Mouse (Mus musculus): Measurements from ENCODE around the gene Gm49380. TPM values are rescaled to one million over a fixed set of nuclear protein-coding genes. Genes with fewer than 3 reads are reported as not detected.

The Gm49380 gene
- 0.05 TPM in 1 of 2 replicates, not detected in the other for polyA plus RNA-seq (2015; fragmentation: Nextera tagmentation; extraction: Ambion mirVana)

DNA sequence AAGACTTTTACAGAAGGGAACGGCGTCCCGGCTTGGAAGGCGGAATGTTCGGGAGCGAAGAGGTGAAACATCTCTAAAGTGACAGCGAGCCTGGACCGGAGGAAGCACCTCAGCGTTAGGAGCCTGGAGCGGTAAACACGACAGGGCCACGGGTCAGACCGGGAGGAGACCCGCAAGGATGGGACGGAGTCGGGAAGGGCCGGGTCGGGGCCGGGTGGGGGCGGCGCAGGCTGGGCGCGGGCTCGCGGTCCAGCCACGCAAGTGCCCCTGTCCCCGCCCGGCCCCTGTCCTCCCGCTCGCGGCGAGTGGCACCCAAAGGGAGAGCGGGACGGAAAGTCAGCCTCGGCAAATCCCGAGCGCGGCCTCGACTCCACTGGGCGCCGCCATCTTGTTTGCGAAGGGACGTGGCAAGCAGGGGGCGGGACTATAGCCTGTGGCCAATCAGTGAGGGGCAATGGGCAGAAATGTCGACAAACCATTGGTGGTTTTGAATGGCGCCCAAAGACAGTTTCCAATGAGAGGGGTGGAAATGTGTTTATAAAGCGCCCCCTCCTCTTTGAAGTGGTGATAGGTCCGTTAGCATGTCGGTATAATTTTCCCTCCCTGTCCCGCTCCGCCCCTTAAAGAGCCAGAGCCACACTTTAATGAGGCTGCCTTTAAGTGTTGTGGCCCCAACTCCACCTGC lies at the start of gene Gm49380, which contains the start of gene Rnf26:
Gm49380 (minus strand) TSS at position 396 of the 685 bp plus-strand sequence.
Rnf26 (minus strand) TSS at position 413 of the 685 bp plus-strand sequence.
- peak; percentile 94 for DNase-seq
- WGBS (ENCODE audit: insufficient replicate concordance) = under 1% methylated on average over 51 of the region's 51 CpGs

DNA sequence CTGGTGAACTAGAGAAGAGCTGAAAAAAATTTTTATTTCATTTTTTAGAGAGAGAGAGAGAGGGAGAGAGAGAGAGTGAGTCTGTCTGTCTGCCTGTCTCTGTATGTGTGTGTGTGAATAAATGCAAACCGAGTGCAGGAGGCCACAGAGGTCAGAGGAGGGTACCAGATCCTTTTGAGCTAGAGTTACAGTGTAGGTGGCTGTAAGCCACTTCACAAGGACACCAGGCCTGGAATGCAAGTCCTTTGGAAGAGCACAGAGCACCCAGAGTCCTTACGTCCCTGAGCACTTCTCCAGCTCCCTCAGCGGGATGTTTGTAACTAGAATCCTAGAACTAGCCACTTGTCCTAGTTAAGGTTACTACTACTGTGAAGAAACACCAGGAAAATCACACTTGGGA lies 46.6 kb upstream of the Gm49380 start:
- Histone ChIP-seq H3K36me3 (peaks cover 85% of the 10 kb centered on the region), H3K9me3 (replicated peaks) (no peaks in the 10 kb centered on the region), H3K9ac (no peak overlapping the region), H3K27ac (no peak overlapping the region), H3K4me1 (replicated peaks) (no peaks in the 10 kb centered on the region), H3K4me2 (no peak overlapping the region), H3K4me3 (replicated peaks) (no peak overlapping the region), H3K27me3 (no peaks in the 10 kb centered on the region)
- DNase-seq = no peak
- WGBS (ENCODE audit: insufficient replicate concordance) = 83% methylated on average over 3 of the region's 3 CpGs
- ATAC-seq (ENCODE audit: low read depth) = no peak

More for the DNA sequence above, at the start of gene Gm49380, which contains the start of gene Rnf26:
- H3K36me3 ChIP-seq = peaks cover 23% of the 10 kb centered on the region
- H3K27ac ChIP-seq = peak within 1 kb of the TSS; percentile 81
- H3K9ac ChIP-seq = peak within 1 kb of the TSS; percentile 89
- H3K27me3 ChIP-seq = no peaks in the 10 kb centered on the region
- H3K4me3 ChIP-seq (replicated peaks) = peak within 1 kb of the TSS; percentile 83
- H3K4me1 ChIP-seq (replicated peaks) = peaks cover 49% of the 10 kb centered on the region
- H3K9me3 ChIP-seq (replicated peaks) = no peaks in the 10 kb centered on the region
- peak; percentile 92 for ATAC-seq (ENCODE audit: low read depth)
- H3K4me2 ChIP-seq = peak within 1 kb of the TSS; percentile 72

DNA sequence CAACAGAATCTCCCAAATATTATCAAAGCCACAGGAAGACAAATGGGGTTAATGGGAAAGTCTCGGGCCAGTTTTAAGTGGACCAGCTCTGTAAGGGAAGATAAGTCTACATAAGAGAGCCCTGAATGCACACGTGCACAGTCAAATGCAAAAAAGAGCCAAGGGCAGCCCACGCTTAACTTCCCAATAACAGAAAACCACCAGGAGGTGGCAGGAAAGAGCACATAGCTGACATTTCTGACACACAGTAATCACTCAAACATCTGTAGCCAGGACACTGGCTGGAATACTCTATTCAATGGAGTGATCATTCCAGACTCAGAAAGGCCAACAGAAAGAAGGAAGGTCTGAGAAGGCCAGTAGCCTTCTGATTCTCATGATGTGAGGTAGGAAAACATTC lies 34.0 kb upstream of the Gm49380 start:
- H3K4me1 ChIP-seq (replicated peaks) = no peaks in the 10 kb centered on the region
- WGBS (ENCODE audit: insufficient replicate concordance) = 59% methylated on average over 3 of the region's 3 CpGs
- no peak overlapping the region for H3K4me3 ChIP-seq (replicated peaks)
- H3K9me3 ChIP-seq (replicated peaks) = no peaks in the 10 kb centered on the region
- ATAC-seq (ENCODE audit: low read depth) (no peak), DNase-seq (no peak)
- H3K9ac ChIP-seq = no peak overlapping the region
- H3K4me2 ChIP-seq = no peak overlapping the region
- no peaks in the 10 kb centered on the region for H3K27me3 ChIP-seq
- no peak overlapping the region for H3K27ac ChIP-seq
- H3K36me3 ChIP-seq = peaks cover 69% of the 10 kb centered on the region

DNA sequence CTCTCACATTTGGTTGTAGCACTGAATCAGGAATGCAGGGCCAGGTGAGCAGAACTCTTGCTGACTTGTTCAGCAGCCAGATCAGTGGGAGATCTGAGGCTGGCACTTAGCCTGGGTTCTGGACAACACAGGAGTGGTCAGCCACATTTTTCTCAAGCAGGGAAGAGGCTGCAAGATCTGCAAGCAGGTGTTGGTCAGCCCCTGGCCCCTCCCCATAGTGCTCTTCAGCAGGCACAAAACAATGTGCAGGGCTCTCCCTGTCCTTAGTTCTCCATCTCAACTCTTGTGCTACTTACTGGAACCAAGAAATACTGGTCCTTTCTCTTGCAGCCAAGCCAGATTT lies 31.4 kb upstream of the Gm49380 start:
- no peak overlapping the region for H3K4me2 ChIP-seq
- no peak overlapping the region for H3K27ac ChIP-seq
- peaks cover 53% of the 10 kb centered on the region for H3K36me3 ChIP-seq
- no peak for ATAC-seq (ENCODE audit: low read depth)
- H3K27me3 ChIP-seq = no peaks in the 10 kb centered on the region
- no peak for DNase-seq
- no peak overlapping the region for H3K4me3 ChIP-seq (replicated peaks)
- H3K9me3 ChIP-seq (replicated peaks) = no peaks in the 10 kb centered on the region
- no peak overlapping the region for H3K9ac ChIP-seq
- no peaks in the 10 kb centered on the region for H3K4me1 ChIP-seq (replicated peaks)

DNA sequence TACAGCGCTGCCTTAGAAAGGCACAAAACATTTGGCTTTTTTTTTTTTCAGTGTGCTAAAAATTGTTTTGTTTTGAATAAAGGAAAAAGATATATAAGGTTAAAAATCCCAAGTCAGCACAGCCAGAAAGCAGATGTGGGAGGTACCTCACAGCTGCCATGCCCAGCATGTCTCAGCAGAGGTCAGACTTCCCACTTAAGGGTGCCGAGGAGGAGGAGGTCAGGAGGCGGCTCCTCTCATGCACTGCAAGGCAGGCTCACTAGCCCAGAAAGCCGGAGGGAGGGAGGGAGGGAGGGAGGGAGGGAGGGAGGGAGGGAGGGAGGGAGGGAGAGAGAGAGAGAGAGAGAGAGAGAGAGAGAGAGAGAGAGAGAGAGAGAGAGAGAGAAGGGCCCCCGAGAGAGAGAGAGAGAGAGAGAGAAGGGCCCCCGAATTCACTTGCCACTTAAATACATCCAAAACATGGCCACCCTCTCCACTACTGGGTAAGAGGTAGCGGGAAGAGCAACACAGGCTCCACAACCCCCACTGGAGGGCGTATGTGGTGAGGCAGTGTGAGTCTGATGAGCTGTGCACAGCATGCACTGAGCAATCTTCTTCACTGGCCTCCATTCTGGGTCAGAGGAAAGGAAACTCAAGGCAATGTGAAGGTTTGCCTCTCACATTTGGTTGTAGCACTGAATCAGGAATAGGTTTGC lies 30.9 kb upstream of the Gm49380 start:
- H3K9ac ChIP-seq = no peak overlapping the region
- H3K4me3 ChIP-seq (replicated peaks) = no peak overlapping the region
- H3K36me3 ChIP-seq = peaks cover 49% of the 10 kb centered on the region
- no peak for ATAC-seq (ENCODE audit: low read depth)
- no peaks in the 10 kb centered on the region for H3K9me3 ChIP-seq (replicated peaks)
- peaks cover 1% of the 10 kb centered on the region; the same call in 1 of the 2 replicates for H3K27me3 ChIP-seq
- DNase-seq = no peak
- H3K4me2 ChIP-seq = no peak overlapping the region
- no peaks in the 10 kb centered on the region for H3K4me1 ChIP-seq (replicated peaks)
- H3K27ac ChIP-seq = no peak overlapping the region
- 54% methylated on average over 7 of the region's 8 CpGs for WGBS (ENCODE audit: insufficient replicate concordance)

DNA sequence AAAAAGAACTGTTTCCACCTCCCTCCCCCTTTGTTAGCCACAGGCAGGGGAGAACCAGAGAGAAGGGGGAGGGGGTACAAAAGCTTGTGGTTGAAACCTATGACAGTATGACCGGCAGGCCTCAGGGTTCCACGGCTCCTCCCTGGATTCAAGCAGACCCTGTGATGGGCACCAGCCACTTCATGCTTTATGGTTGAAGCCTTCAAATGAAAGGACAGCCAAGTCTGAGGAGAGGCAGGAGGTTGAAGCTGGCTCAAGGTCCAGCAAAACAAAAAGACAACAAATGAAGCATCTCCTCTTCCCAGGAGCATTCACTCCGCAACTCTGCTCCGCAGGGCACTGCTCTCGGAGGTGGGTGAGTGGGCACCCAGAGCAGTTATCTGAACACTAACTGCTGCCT lies 30.1 kb upstream of the Gm49380 start:
- H3K4me3 ChIP-seq (replicated peaks) = no peak overlapping the region
- no peaks in the 10 kb centered on the region for H3K4me1 ChIP-seq (replicated peaks)
- H3K9ac ChIP-seq = no peak overlapping the region
- no peak overlapping the region for H3K27ac ChIP-seq
- H3K36me3 ChIP-seq = peaks cover 45% of the 10 kb centered on the region
- H3K27me3 ChIP-seq = peaks cover 4% of the 10 kb centered on the region; the same call in 1 of the 2 replicates
- H3K4me2 ChIP-seq = no peak overlapping the region
- 86% methylated on average over 5 of the region's 5 CpGs for WGBS (ENCODE audit: insufficient replicate concordance)
- DNase-seq = no peak
- H3K9me3 ChIP-seq (replicated peaks) = no peaks in the 10 kb centered on the region
- no peak for ATAC-seq (ENCODE audit: low read depth)

DNA sequence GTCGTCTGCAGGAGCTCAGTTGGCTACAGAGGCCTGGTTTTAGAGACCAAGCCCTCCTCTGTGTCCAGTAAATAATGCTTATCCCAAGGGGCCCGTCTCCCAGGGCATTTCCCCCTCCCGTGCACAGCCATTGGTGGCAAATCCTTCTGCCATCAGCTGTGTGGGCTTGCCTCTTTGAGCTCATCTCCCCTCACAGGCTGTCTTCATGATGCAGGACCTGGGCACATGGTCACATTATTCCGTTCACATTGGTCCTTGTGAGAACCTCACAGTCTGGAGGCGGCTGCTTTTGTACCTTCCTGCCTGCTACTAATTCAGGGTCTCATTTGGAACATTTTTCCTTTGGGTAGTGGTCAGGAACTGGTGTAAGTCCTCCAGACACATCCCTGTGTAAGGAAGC lies 28.7 kb upstream of the Gm49380 start:
- Histone ChIP-seq H3K4me3 (replicated peaks) (no peak overlapping the region), H3K4me2 (no peak overlapping the region), H3K9me3 (replicated peaks) (no peaks in the 10 kb centered on the region), H3K27ac (no peak overlapping the region), H3K27me3 (peaks cover 4% of the 10 kb centered on the region; the same call in 1 of the 2 replicates), H3K36me3 (peaks cover 38% of the 10 kb centered on the region), H3K4me1 (replicated peaks) (no peaks in the 10 kb centered on the region), H3K9ac (no peak overlapping the region)
- no peak for DNase-seq
- no peak for ATAC-seq (ENCODE audit: low read depth)
- 69% methylated on average over 5 of the region's 5 CpGs for WGBS (ENCODE audit: insufficient replicate concordance)

DNA sequence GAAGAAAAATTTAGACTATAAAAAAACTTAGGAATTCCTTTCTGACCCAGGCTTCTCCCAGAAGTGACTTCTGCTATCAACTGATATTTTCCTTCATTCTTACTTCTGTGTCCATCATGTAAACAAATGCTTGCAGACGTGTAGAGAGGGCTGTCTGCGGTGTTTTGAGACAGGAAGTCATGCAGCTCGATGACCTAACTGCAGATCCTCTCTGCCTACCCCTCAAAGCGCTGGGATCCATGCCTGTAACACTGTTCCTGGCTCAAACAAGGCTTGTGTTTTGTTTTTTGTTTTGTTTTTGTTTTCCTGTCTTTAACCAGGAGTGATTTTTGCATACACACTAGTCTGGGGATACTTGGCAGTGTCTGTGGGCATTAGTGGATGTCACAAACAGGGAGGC lies 24.5 kb upstream of the Gm49380 start:
- peaks cover 45% of the 10 kb centered on the region for H3K27me3 ChIP-seq
- no peak overlapping the region for H3K27ac ChIP-seq
- no peak overlapping the region for H3K4me2 ChIP-seq
- no peak for DNase-seq
- H3K4me3 ChIP-seq (replicated peaks) = no peak overlapping the region
- peaks cover 26% of the 10 kb centered on the region for H3K4me1 ChIP-seq (replicated peaks)
- H3K36me3 ChIP-seq = 0 out of 2 replicates have a peak, but pooled peaks cover 9% of the 10 kb centered on the region
- WGBS (ENCODE audit: insufficient replicate concordance) = 24% methylated on average over 4 of the region's 4 CpGs
- ATAC-seq (ENCODE audit: low read depth) = no peak
- H3K9me3 ChIP-seq (replicated peaks) = no peaks in the 10 kb centered on the region
- no peak overlapping the region for H3K9ac ChIP-seq

DNA sequence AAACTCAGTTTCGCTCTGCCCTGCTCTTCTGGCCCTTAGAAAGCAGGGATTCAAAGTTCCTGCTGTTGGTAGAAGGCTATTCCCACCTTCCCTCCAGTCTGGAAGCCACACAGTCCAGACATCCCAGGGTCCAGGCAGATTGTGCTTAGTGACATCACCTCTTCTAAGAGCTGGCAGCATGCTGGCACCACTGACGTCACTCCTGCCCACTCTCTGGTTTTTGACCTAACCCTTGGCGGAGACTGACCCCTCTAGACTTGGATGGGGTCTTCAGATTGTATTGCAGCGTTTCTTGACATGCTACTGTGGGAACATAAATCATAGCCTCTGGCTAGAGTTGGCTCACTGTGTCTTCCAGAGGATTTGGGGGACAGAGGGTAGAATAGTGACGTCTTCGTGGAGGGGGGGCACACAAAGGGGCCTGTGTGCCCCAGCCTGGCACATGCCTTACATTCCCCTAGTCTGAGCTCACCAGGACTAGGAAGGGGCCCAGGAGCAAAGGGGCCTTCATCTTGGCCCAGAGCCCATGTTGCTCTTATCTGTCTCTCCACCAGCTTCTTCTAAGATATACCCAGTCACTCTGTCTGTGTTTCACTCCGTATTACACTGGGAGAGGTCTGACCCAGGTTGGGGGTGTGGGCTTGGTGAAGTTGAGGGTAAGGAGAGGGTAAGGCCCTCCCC lies 22.6 kb upstream of the Gm49380 start:
- Histone ChIP-seq H3K27ac (no peak overlapping the region), H3K9me3 (replicated peaks) (no peaks in the 10 kb centered on the region), H3K27me3 (peaks cover 64% of the 10 kb centered on the region), H3K9ac (peak overlapping the region; percentile 27; the same call in 1 of the 2 replicates), H3K36me3 (0 out of 2 replicates have a peak, but pooled peaks cover 9% of the 10 kb centered on the region), H3K4me2 (peak overlapping the region; percentile 69), H3K4me1 (replicated peaks) (peaks cover 32% of the 10 kb centered on the region), H3K4me3 (replicated peaks) (peak overlapping the region; percentile 57)
- no peak for DNase-seq
- ATAC-seq (ENCODE audit: low read depth) = no peak
- WGBS (ENCODE audit: insufficient replicate concordance) = 41% methylated on average over 7 of the region's 7 CpGs

DNA sequence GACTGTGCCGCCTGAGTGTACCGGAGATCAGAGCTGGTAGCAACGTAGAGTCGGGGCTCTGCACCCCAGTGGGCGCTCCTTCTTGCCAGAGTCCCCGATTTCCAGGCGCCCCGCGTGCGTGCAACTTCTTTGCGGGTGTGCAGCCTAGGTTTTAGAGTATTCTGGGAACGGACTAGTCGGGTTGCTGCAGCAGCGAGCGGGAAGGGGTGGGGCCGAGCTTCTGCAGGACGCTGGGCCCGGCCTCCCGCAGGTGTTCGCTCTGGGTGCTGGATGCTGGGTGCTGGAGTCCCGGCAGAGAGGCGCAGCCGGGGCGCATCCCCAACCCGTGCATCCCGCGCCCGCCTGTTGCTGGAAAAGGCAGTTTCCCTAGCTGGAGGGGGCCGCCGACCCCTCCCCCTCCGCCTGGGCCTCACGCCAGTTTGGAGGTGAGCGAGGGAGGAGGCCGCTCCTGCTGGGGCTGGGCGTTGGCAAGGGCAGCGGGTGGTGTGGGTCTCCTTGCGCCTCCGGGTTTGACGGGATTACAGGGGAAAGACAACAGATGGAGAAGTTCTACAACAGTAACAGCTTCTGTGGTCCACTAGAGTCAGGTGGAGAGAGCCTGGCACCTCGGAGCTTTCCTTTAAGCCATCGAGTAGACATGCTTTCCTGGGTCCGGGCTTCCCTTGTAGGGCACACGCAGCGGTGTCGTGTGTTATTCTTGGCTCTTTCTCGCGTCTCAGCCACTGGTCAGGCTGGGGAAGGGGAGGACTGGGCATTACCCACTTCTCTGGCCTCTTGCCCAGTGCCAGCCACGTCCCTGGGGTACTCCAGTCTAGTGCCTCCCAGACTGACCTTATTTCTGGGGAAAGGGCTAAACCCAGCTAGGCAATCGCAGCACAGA lies 21.8 kb upstream of the Gm49380 start:
- Histone ChIP-seq H3K27ac (no peak overlapping the region), H3K4me3 (replicated peaks) (peak overlapping the region; percentile 57), H3K9ac (peak overlapping the region; percentile 27), H3K4me2 (peak overlapping the region; percentile 69), H3K36me3 (0 out of 2 replicates have a peak, but pooled peaks cover 4% of the 10 kb centered on the region), H3K9me3 (replicated peaks) (no peaks in the 10 kb centered on the region), H3K4me1 (replicated peaks) (peaks cover 40% of the 10 kb centered on the region), H3K27me3 (peaks cover 72% of the 10 kb centered on the region)
- WGBS (ENCODE audit: insufficient replicate concordance) = 5% methylated on average over 48 of the region's 49 CpGs
- DNase-seq (no peak), ATAC-seq (ENCODE audit: low read depth) (no peak; the same call in 1 of the 2 replicates)
